In the genomic region with DNA sequence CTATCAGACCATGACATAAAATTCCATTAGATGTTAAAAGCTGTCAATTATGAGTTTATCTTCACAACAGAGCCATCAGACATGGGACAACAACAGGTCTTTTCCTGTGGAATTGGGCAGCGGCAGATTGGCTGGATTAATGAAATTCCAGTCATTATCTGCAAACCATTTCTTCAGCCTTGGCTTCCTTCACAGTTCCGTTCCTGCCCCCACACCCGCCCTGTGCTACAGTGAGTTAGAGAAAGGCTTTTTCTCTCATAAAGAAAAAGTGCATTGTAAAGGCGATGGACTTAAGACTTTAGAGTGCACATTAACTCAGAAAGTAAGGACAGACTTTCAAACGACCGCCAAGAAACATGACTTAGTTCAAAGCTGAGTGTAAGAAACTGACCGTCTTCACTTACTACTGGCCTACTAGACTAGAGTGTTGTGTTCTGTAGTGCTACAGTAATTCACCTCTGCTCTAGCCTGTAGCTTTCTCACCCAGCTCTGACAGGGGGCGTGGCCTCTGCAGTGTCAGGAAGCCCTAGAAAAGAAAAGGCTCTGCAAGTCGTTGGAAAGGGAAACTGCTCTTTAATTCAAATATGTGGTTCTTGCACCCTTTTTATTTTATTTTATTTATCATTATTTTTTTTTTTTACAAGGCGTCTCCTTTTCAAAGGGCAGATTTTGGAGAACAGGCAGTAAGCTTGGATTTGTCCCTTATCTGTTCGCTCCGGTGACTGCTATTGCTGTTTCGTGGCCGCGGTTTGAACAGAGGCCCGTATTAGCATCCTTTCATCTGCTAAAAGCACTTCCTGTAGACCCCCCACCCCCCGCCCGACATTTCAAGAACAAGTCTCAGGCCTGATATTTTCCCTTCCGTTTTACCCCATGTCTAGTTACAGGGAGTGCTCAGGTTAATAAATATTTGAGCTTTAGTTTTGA, we compare ENCODE assay signal across 9 mouse cellular contexts. TPM values are rescaled to one million over a fixed set of nuclear protein-coding genes. Genes with fewer than 3 reads are reported as not detected.
DNase-seq lines count a peak whose midpoint lies in the region; ATAC-seq and TF ChIP-seq lines count a peak whose summit lies in the region.
"Had no signal": no experiment of that assay in that cellular context is flagged by ENCODE, and none has a peak within 500 bp of the region (broad histone marks: within the 10 kb centered on the region; RNA-seq: fewer than 3 reads in every experiment).

No protein-coding gene starts in this region.

- H3K4me1 ChIP-seq in heart, postnatal 0 days (ENCODE audit: control insufficient read depth, insufficient read depth), result peaks cover 6% of the 10 kb centered on the region; the same call in 1 of the 2 replicates
- peaks cover 11% of the 10 kb centered on the region; the same call in 1 of the 2 replicates for H3K4me1 ChIP-seq in midbrain, embryonic 13.5 days (replicated peaks)

- peak overlapping the region; percentile 58 for H3K27ac ChIP-seq in heart, postnatal 0 days (ENCODE audit: low read depth)
- no peak overlapping the region for H3K27ac ChIP-seq in midbrain, embryonic 13.5 days

- no peaks in the 10 kb centered on the region for H3K27me3 ChIP-seq in heart, postnatal 0 days (ENCODE audit: control insufficient read depth, insufficient read depth, low read length)
- no peaks in the 10 kb centered on the region for H3K27me3 ChIP-seq in midbrain, embryonic 13.5 days

- H3K9me3 ChIP-seq in heart, postnatal 0 days (replicated peaks; ENCODE audit: control insufficient read depth, low read length), result peaks cover 5% of the 10 kb centered on the region; the same call in 1 of the 2 replicates
- no peaks in the 10 kb centered on the region for H3K9me3 ChIP-seq in midbrain, embryonic 13.5 days

- peak; percentile 58 for ATAC-seq in frontal cortex, adult (ENCODE audit: low TSS enrichment)
- peak; percentile 58; the same call in 1 of the 2 replicates for ATAC-seq in heart, postnatal 0 days (ENCODE audit: insufficient read depth, low read depth)
- peak; percentile 70 for ATAC-seq in midbrain, embryonic 13.5 days

- peak overlapping the region; percentile 60 for H3K4me2 ChIP-seq in heart, postnatal 0 days (ENCODE audit: low read depth, low read length)
- H3K4me2 ChIP-seq in midbrain, embryonic 13.5 days (replicated peaks), result peak overlapping the region; percentile 41

- no peak for TF ChIP-seq EP300 in heart, postnatal 0 days (IDR thresholded peaks at IDR 0.05; ENCODE audit: low read depth)

- no peak overlapping the region for H3K9ac ChIP-seq in heart, postnatal 0 days (replicated peaks; ENCODE audit: low read depth, low read length)
- H3K9ac ChIP-seq in midbrain, embryonic 13.5 days (replicated peaks), result no peak overlapping the region; the same call in 1 of the 2 replicates

- peak overlapping the region; percentile 36 for H3K4me3 ChIP-seq in heart, postnatal 0 days (ENCODE audit: low read depth, low read length)
- H3K4me3 ChIP-seq in midbrain, embryonic 13.5 days (replicated peaks), result peak overlapping the region; percentile 17

- WGBS in heart, postnatal 0 days, result 20% methylated on average over 19 of the region's 19 CpGs
- WGBS in midbrain, embryonic 13.5 days, result 43% methylated on average over 19 of the region's 19 CpGs

- no peak for TF ChIP-seq CTCF in heart, postnatal 0 days (IDR thresholded peaks at IDR 0.05; ENCODE audit: low read depth)

- no peaks in the 10 kb centered on the region for H3K36me3 ChIP-seq in heart, postnatal 0 days (replicated peaks; ENCODE audit: control insufficient read depth, insufficient read depth, low read length)
- H3K36me3 ChIP-seq in midbrain, embryonic 13.5 days, result no peaks in the 10 kb centered on the region

- DNase-seq in frontal cortex, postnatal 36 days (ENCODE audit: low spot score in 2 of 2), result no peak
- peak; percentile 46 for DNase-seq in embryo, embryonic 11 days
- peak; percentile 26 for DNase-seq in heart, postnatal 0 days (ENCODE audit: low spot score)
- peak; percentile 47 for DNase-seq in kidney, postnatal 10 days
- no peak for DNase-seq in layer of hippocampus, postnatal 14 days (ENCODE audit: low spot score in 2 of 2)
- DNase-seq in gastrocnemius, postnatal 25 days, result no peak

RNA-seq across cellular contexts. Expression of a gene that starts 33.2 kb away (rescaled TPM):
- not detected in 2 replicates for total RNA-seq in heart, postnatal 0 days (2014; rRNA removed; ENCODE audit: low replicate concordance)
- polyA plus RNA-seq in heart, postnatal 0 days (2015; fragmentation: Nextera tagmentation; extraction: Ambion mirVana), result not detected in 2 replicates
- not detected in 2 replicates for polyA plus RNA-seq in midbrain, embryonic 13.5 days (2015; fragmentation: Nextera tagmentation; extraction: Ambion mirVana)
- total RNA-seq in layer of hippocampus, postnatal 14 days (2021), result not detected
- not detected for total RNA-seq in gastrocnemius, postnatal 25 days (2021)
- total RNA-seq: heart, postnatal 14 days had no signal

Comparison
In these comparisons a context has a peak if more than half of its experiments do, and no peak if none do; other contexts are left out.
1. DNase-seq: peak in embryo, embryonic 11 days (single experiment), heart, postnatal 0 days (single experiment) and kidney, postnatal 10 days (single experiment); none in frontal cortex, postnatal 36 days (0 of 2), layer of hippocampus, postnatal 14 days (0 of 2) and gastrocnemius, postnatal 25 days (single experiment).
2. Peak in every context shown above with its lines, with median percentiles within 50 percentile points of each other: ATAC-seq.